Mouse (Mus musculus) cerebellum, adult 2 months (tissue): ENCODE measurements around the gene Gm45711.

Source experiments
- CTCF ChIP-seq: fragments of 200-500 bp; IDR thresholded peaks from 2 replicates; pipeline ENCODE4 v1.5.1; 2011; ENCODE audit warnings: low read depth, mild to moderate bottlenecking, control low read depth, low read length, moderate library complexity, borderline replicate concordance; ENCODE audit not compliant: insufficient read depth
- POLR2A ChIP-seq: fragments of 200-500 bp; IDR thresholded peaks from 2 replicates; pipeline ENCODE4 v1.6.1; 2011; ENCODE audit warnings: low read length, control low read depth, borderline replicate concordance; ENCODE audit not compliant: insufficient read depth

DNA sequence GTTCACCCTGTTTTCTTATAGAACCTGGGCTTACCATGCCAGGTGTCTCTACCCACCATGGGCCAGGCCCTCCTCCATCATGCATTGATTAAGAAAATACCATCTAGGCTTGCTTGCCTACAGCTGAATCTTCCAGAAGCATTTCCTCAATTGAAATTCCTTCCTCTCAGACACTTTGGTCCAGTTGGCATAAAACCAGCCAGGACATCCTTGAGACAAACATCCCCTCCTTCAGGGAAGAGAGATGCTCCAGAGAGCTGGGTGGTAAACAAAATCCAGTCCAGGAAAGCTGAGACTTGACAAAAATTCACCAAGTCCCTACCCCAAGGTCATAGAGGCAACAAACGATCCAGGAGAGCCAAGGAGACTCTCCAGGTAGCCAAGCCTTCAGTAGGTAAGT is 24.3 kb upstream of the Gm45711 start:
- TF ChIP-seq POLR2A: no peak
- TF ChIP-seq CTCF: no peak
